Mouse (Mus musculus) frontal cortex, adult (tissue): ENCODE measurements around the gene Aire.
"Not testable (repeated sequence)": the region's sequence is repeated elsewhere in the genome, so short reads cannot be mapped to it uniquely, and the experiment has no call there.

Source experiments
- ATAC-seq: cut with Nextera tagmentation; 2 replicates; pipeline ENCODE4 v1.9.2; 2017; ENCODE audit warnings: mild to moderate bottlenecking, moderate library complexity, mixed read lengths; ENCODE audit not compliant: low TSS enrichment

Aire gene

GRCm38 (mm10) chr10:78049519-78050035 is 6.2 kb upstream of the Aire start:
- no peak for ATAC-seq

- ATAC-seq: no peak
These were observed 4.8 kb upstream of the Aire start for GRCm38 (mm10) chr10:78048061-78048730.

GRCm38 (mm10) chr10:78046388-78046787 is 3.0 kb upstream of the Aire start:
- ATAC-seq: no peak

- ATAC-seq: no peak
These were observed 1.1 kb upstream of the Aire start for GRCm38 (mm10) chr10:78044531-78044930.

GRCm38 (mm10) chr10:78042697-78043405 is 559 bp downstream of the Aire start:
- peak; percentile 64; the same call in 1 of the 2 replicates for ATAC-seq

- no peak for ATAC-seq
These were observed 1.3 kb downstream of the Aire start for GRCm38 (mm10) chr10:78042096-78042495.

- no peak for ATAC-seq
These were observed 1.8 kb downstream of the Aire start, which contains the start of gene Dnmt3l for GRCm38 (mm10) chr10:78041647-78042046. Gene Dnmt3l (plus strand): TSS chr10:78041947.

GRCm38 (mm10) chr10:78037139-78037538 is 6.3 kb downstream of the Aire start:
- ATAC-seq: no peak

- ATAC-seq: no peak
These were observed 11.4 kb downstream of the Aire start for GRCm38 (mm10) chr10:78031987-78032386.

- no peak for ATAC-seq
These were observed 14.3 kb downstream of the Aire start for GRCm38 (mm10) chr10:78029080-78029479.

GRCm38 (mm10) chr10:78028129-78028528 is 15.3 kb downstream of the Aire start:
- peak; percentile 84 for ATAC-seq

- not testable (repeated sequence) for ATAC-seq
These were observed 18.0 kb downstream of the Aire start for GRCm38 (mm10) chr10:78025453-78025852.

GRCm38 (mm10) chr10:78019984-78020383 is 23.4 kb downstream of the Aire start:
- not testable (repeated sequence) for ATAC-seq

GRCm38 (mm10) chr10:78019291-78019690 is 24.1 kb downstream of the Aire start:
- ATAC-seq: no peak

- peak; percentile 86 for ATAC-seq
These were observed 24.6 kb downstream of the Aire start for GRCm38 (mm10) chr10:78018797-78019203.

GRCm38 (mm10) chr10:78016366-78016765 is 27.0 kb downstream of the Aire start:
- no peak for ATAC-seq

- ATAC-seq: no peak
These were observed 27.9 kb downstream of the Aire start for GRCm38 (mm10) chr10:78015489-78015888.

GRCm38 (mm10) chr10:78012661-78013495 is 30.5 kb downstream of the Aire start:
- ATAC-seq: no peak

GRCm38 (mm10) chr10:78011116-78011515 is 32.3 kb downstream of the Aire start:
- not testable (repeated sequence) for ATAC-seq

- ATAC-seq: no peak
These were observed 33.1 kb downstream of the Aire start for GRCm38 (mm10) chr10:78010335-78010734.

- ATAC-seq: no peak
These were observed 33.5 kb downstream of the Aire start, which contains the start of gene Pfkl for GRCm38 (mm10) chr10:78009945-78010293. Gene Pfkl (minus strand): TSS chr10:78010083.
